Mouse (Mus musculus): Measurements from ENCODE around the gene Arid5b. TPM values are rescaled to one million over a fixed set of nuclear protein-coding genes. Genes with fewer than 3 reads are reported as not detected.
A peak's percentile ranks its signal among the peaks of the same experiment; 100 is the strongest.

Gene Arid5b
- polyA plus RNA-seq, 1 experiment from 2014 or later = 22.2 TPM

DNA sequence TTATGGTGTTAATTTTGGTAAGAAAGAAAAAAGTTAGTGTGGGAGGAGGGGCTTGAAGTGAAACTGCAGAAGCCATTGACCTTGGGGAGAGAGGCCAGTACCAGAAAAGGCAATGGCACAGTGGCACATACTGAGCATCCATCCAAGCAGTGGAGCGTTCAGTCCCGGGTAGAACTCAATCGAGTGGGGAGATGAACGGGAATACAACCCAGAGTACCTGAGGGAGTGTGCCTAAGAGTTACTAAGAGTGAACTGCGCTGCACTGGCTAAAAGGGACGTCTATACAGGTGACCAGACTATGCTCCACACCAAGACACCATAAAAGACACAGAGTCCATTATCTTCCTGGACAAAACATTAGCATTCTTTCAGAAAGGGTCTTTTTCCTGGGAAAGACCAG, 170.8 kb downstream of the Arid5b start:
- no peak overlapping the region for H3K4me2 ChIP-seq (ENCODE audit: low read length)
- no peaks in the 10 kb centered on the region for H3K9me3 ChIP-seq (ENCODE audit: control insufficient read depth, low read length)
- H3K27ac ChIP-seq (replicated peaks; ENCODE audit: low read depth, low read length) = peak overlapping the region; percentile 62; the same call in 1 of the 2 replicates
- H3K27me3 ChIP-seq (ENCODE audit: control insufficient read depth, insufficient read depth, low read length) = no peaks in the 10 kb centered on the region
- no peak for ATAC-seq (ENCODE audit: low FRiP score, low TSS enrichment)
- no peak overlapping the region for H3K9ac ChIP-seq (replicated peaks; ENCODE audit: low read length)
- 87% methylated on average over 6 of the region's 6 CpGs for WGBS
- H3K4me3 ChIP-seq (replicated peaks; ENCODE audit: low read depth, low read length) = no peak overlapping the region
- peaks cover 40% of the 10 kb centered on the region for H3K4me1 ChIP-seq (ENCODE audit: control insufficient read depth, insufficient read depth, low read length)
- DNase-seq = no peak
- no peaks in the 10 kb centered on the region for H3K36me3 ChIP-seq (ENCODE audit: control insufficient read depth, insufficient read depth, low read length)

DNA sequence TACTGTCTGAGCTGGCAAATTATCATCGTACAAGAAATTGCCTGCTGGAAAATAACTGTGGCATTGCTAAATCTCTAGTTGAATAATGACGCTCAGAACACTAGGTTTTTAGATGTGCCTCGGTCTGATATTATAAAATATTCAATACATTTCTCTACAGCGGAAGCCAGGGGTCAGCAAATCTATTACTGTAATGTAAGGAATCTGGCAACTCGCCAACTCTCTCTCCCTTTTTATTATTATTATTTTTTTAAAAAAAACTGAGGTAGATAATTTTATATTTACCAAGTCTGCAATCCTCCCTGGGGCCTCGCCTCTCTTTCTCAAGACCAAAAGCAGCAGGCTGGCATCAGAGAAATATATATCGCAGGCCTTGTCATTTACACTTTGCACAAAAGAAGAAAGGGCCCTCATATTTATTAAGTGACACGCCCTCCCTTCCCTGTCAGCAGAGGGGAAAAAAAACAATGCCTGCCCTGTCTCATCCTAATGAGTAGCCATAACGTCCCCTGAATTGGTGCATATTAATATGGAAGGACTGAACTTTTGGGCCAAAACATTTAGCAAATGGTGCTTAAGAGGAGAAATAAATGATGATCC, 172.1 kb downstream of the Arid5b start:
- H3K4me3 ChIP-seq (replicated peaks; ENCODE audit: low read depth, low read length) = no peak overlapping the region
- H3K27me3 ChIP-seq (ENCODE audit: control insufficient read depth, insufficient read depth, low read length) = no peaks in the 10 kb centered on the region
- no peak overlapping the region for H3K9ac ChIP-seq (replicated peaks; ENCODE audit: low read length)
- WGBS = 33% methylated on average over 9 of the region's 9 CpGs
- DNase-seq (peak; percentile 81), ATAC-seq (ENCODE audit: low FRiP score, low TSS enrichment) (peak; percentile 49; the same call in 1 of the 2 replicates)
- no peaks in the 10 kb centered on the region for H3K9me3 ChIP-seq (ENCODE audit: control insufficient read depth, low read length)
- H3K4me2 ChIP-seq (ENCODE audit: low read length) = no peak overlapping the region
- H3K27ac ChIP-seq (replicated peaks; ENCODE audit: low read depth, low read length) = peak overlapping the region; percentile 62
- peaks cover 40% of the 10 kb centered on the region for H3K4me1 ChIP-seq (ENCODE audit: control insufficient read depth, insufficient read depth, low read length)
- H3K36me3 ChIP-seq (ENCODE audit: control insufficient read depth, insufficient read depth, low read length) = no peaks in the 10 kb centered on the region

DNA sequence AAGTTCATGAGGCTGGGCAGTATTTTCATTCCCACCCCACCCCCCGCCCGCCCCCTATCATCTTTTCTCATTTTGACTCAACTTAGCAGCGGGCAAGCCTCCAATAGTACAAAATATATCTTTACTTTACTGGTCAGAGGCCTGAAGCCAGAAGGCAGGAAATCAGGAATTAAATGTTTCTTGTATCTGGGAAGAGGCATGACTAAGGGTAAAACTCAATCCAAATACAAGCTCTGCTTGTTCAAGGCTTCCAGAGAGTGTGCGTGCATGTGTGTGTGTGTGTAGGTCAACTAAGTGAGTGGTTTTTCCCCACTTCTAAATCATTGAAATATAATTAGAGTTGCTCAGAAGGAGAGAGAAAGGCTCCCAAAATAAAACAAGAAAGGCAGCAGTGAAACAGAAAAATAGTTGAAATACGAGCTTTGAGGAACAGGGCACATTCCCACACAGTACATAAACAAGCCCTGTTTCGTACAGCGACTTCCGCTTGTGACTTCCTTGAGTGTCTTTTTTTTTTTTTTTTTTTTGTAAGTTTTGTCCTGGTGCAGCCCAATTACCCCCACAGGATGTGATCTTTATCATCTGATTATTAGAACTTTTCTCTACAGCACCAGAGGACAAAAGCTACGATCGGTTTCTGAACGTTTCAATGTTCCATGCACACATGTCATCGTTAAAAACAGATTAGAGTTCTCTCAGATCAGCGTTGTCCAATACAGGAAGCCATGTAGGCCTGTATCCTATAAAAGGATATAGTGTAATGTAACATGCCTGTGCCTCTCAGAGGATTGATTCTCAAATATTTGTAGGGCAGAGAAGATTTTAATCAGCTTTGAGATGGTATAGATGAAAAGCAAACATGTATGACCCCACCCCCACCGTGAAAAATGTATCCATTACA, 173.4 kb downstream of the Arid5b start:
- ATAC-seq (ENCODE audit: low FRiP score, low TSS enrichment) = no peak
- Histone ChIP-seq H3K36me3 (ENCODE audit: control insufficient read depth, insufficient read depth, low read length) (no peaks in the 10 kb centered on the region), H3K9me3 (ENCODE audit: control insufficient read depth, low read length) (no peaks in the 10 kb centered on the region), H3K4me3 (replicated peaks; ENCODE audit: low read depth, low read length) (no peak overlapping the region), H3K27me3 (ENCODE audit: control insufficient read depth, insufficient read depth, low read length) (no peaks in the 10 kb centered on the region), H3K9ac (replicated peaks; ENCODE audit: low read length) (no peak overlapping the region), H3K4me2 (ENCODE audit: low read length) (no peak overlapping the region), H3K4me1 (ENCODE audit: control insufficient read depth, insufficient read depth, low read length) (peaks cover 32% of the 10 kb centered on the region), H3K27ac (replicated peaks; ENCODE audit: low read depth, low read length) (peak overlapping the region; percentile 62)
- 63% methylated on average over 14 of the region's 14 CpGs for WGBS
- no peak for DNase-seq

DNA sequence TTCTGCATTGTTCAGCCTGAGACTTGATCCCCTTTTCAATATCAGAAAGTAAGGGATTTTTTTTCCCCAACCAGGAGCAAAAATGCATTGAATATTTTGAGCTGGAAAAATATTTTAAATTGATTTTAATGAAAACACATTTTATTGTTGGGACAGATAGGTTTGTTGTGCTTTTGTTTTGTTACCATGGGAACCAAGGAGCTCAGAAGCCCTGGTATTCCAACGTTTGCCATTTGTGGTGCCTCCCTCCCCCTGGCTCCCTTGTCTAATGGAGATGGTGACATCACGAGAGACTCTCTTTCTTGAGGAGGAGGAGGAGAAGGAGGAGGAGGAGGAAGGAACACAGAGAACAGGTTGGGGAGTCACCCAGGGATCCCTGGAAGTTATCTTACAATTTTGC, 174.1 kb downstream of the Arid5b start:
- H3K9me3 ChIP-seq (ENCODE audit: control insufficient read depth, low read length) = no peaks in the 10 kb centered on the region
- DNase-seq (peak; percentile 50), ATAC-seq (ENCODE audit: low FRiP score, low TSS enrichment) (no peak)
- no peaks in the 10 kb centered on the region for H3K27me3 ChIP-seq (ENCODE audit: control insufficient read depth, insufficient read depth, low read length)
- H3K27ac ChIP-seq (replicated peaks; ENCODE audit: low read depth, low read length) = peak overlapping the region; percentile 62; the same call in 1 of the 2 replicates
- no peak overlapping the region for H3K9ac ChIP-seq (replicated peaks; ENCODE audit: low read length)
- H3K4me1 ChIP-seq (ENCODE audit: control insufficient read depth, insufficient read depth, low read length) = peaks cover 31% of the 10 kb centered on the region
- H3K4me2 ChIP-seq (ENCODE audit: low read length) = no peak overlapping the region
- H3K36me3 ChIP-seq (ENCODE audit: control insufficient read depth, insufficient read depth, low read length) = no peaks in the 10 kb centered on the region
- no peak overlapping the region for H3K4me3 ChIP-seq (replicated peaks; ENCODE audit: low read depth, low read length)
- 5% methylated on average over 2 of the region's 2 CpGs for WGBS

DNA sequence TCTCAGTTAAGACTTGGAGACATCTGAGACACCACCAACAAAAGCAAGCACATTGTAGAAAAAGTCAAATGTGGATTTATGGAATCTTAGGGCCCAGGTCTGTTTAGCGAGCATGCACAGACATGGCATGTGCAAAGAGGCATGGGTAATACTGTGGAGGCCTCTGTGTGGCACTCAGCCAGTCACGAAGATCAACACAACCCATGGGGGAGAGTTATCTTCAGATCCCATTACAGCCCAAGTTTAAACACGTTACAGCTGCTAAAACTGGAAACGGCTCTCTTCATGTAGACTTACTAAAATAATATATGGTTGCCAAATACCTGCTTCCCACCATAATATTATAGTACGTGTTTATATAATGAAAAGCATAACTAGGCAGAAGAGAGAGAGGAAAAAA, 174.6 kb downstream of the Arid5b start:
- WGBS = 74% methylated on average over 5 of the region's 5 CpGs
- Histone ChIP-seq H3K4me3 (replicated peaks; ENCODE audit: low read depth, low read length) (no peak overlapping the region), H3K9me3 (ENCODE audit: control insufficient read depth, low read length) (no peaks in the 10 kb centered on the region), H3K27me3 (ENCODE audit: control insufficient read depth, insufficient read depth, low read length) (no peaks in the 10 kb centered on the region), H3K36me3 (ENCODE audit: control insufficient read depth, insufficient read depth, low read length) (no peaks in the 10 kb centered on the region), H3K27ac (replicated peaks; ENCODE audit: low read depth, low read length) (no peak overlapping the region), H3K4me2 (ENCODE audit: low read length) (no peak overlapping the region), H3K4me1 (ENCODE audit: control insufficient read depth, insufficient read depth, low read length) (peaks cover 31% of the 10 kb centered on the region), H3K9ac (replicated peaks; ENCODE audit: low read length) (no peak overlapping the region)
- no peak for DNase-seq
- no peak for ATAC-seq (ENCODE audit: low FRiP score, low TSS enrichment)

DNA sequence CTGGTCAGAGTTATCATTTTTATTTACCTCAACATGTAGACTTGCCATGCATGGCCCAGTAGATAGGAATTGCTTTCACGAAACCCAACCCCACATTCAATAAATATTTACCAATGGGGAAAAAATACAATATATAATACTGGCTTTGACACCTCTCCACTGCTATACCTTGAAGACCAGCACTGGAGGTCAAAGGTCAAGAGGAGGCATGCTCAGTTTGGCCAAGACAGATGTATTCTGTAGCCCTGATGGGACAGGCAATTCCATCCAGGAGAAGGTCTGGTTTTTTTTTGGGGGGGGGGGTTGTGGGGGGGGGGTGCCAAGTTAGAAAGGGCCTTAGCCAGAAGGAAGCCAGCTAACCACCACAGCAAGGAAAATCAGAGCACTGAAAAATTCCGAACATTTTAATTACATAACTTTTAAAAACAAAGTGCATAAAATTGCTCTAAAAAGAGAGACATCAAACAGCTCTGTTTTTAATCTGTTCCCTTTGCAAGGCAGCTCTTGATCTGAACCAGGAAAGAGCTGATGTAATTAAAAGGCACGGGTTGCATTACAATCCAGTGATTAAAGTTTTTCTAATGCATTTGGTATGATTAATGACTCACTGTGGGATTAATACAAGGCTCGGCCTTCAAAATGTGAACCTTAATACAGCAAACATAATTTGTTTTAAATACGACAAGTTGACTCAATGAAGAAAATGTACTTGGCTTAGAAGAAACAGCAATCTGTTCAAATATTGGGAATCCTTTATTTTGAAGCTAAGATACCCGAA, 175.3 kb downstream of the Arid5b start:
- no peak for ATAC-seq (ENCODE audit: low FRiP score, low TSS enrichment)
- Histone ChIP-seq H3K36me3 (ENCODE audit: control insufficient read depth, insufficient read depth, low read length) (peaks cover 3% of the 10 kb centered on the region), H3K4me2 (ENCODE audit: low read length) (no peak overlapping the region), H3K9ac (replicated peaks; ENCODE audit: low read length) (no peak overlapping the region), H3K4me3 (replicated peaks; ENCODE audit: low read depth, low read length) (no peak overlapping the region), H3K27me3 (ENCODE audit: control insufficient read depth, insufficient read depth, low read length) (no peaks in the 10 kb centered on the region), H3K27ac (replicated peaks; ENCODE audit: low read depth, low read length) (no peak overlapping the region), H3K9me3 (ENCODE audit: control insufficient read depth, low read length) (no peaks in the 10 kb centered on the region), H3K4me1 (ENCODE audit: control insufficient read depth, insufficient read depth, low read length) (peaks cover 31% of the 10 kb centered on the region)
- WGBS = 84% methylated on average over 6 of the region's 6 CpGs
- DNase-seq = no peak

DNA sequence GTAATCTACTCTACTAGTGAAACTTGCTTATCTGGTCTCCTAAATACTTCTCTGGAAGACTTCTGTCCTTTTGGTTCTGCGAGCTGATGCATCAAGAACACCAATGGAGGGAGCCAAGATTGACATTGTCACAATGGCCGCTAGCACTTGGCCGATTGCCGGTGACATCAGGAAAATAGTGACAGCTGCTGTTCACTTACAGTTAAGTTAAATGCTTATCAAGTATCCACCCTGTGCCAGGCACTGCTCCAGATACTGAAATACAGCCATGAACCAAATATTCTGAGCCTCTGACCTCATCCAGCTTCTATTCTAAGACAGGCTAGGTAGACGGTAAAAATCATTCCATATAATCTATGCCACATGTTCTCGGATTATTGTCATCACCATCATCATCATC, 176.0 kb downstream of the Arid5b start:
- DNase-seq (no peak), ATAC-seq (ENCODE audit: low FRiP score, low TSS enrichment) (no peak)
- Histone ChIP-seq H3K27me3 (ENCODE audit: control insufficient read depth, insufficient read depth, low read length) (no peaks in the 10 kb centered on the region), H3K9me3 (ENCODE audit: control insufficient read depth, low read length) (no peaks in the 10 kb centered on the region), H3K4me1 (ENCODE audit: control insufficient read depth, insufficient read depth, low read length) (peaks cover 28% of the 10 kb centered on the region), H3K4me2 (ENCODE audit: low read length) (no peak overlapping the region), H3K27ac (replicated peaks; ENCODE audit: low read depth, low read length) (no peak overlapping the region), H3K9ac (replicated peaks; ENCODE audit: low read length) (no peak overlapping the region), H3K36me3 (ENCODE audit: control insufficient read depth, insufficient read depth, low read length) (peaks cover 10% of the 10 kb centered on the region), H3K4me3 (replicated peaks; ENCODE audit: low read depth, low read length) (no peak overlapping the region)
- 95% methylated on average over 6 of the region's 6 CpGs for WGBS

DNA sequence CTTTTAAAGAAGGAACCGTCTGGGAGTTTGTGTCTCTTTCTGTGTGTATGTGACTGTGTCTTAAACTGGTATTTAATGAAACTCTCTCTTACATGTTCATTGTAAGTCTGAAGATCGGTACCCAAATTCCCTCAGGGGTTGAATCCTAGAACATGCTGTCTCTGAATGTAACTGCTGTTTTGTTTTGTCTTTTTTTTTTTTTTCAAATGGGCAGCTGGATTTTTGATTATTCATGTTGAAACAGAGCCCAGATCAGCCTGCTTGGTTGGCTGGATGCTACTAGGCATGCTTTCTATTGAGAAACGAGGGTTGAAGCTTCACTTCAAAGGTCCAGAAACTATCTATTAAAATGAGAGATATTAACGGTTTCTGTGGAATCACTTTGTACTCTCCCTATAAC, 177.3 kb downstream of the Arid5b start:
- H3K27me3 ChIP-seq (ENCODE audit: control insufficient read depth, insufficient read depth, low read length) = no peaks in the 10 kb centered on the region
- WGBS = 79% methylated on average over 4 of the region's 4 CpGs
- ATAC-seq (ENCODE audit: low FRiP score, low TSS enrichment) (no peak), DNase-seq (peak; percentile 14)
- no peaks in the 10 kb centered on the region for H3K9me3 ChIP-seq (ENCODE audit: control insufficient read depth, low read length)
- peaks cover 16% of the 10 kb centered on the region for H3K4me1 ChIP-seq (ENCODE audit: control insufficient read depth, insufficient read depth, low read length)
- no peak overlapping the region for H3K4me3 ChIP-seq (replicated peaks; ENCODE audit: low read depth, low read length)
- peaks cover 23% of the 10 kb centered on the region for H3K36me3 ChIP-seq (ENCODE audit: control insufficient read depth, insufficient read depth, low read length)
- no peak overlapping the region for H3K27ac ChIP-seq (replicated peaks; ENCODE audit: low read depth, low read length)
- no peak overlapping the region for H3K4me2 ChIP-seq (ENCODE audit: low read length)
- no peak overlapping the region for H3K9ac ChIP-seq (replicated peaks; ENCODE audit: low read length)
